Mouse (Mus musculus) forebrain, embryonic 11.5 days (tissue): ENCODE results near the gene Kynu. TPM values are rescaled to one million over a fixed set of nuclear protein-coding genes. Genes with fewer than 3 reads are reported as not detected.
A peak's percentile ranks its signal among the peaks of the same experiment; 100 is the strongest.

Experiments used
- ATAC-seq: fragments of 200-750 bp; cut with Nextera tagmentation; replicated peaks from 2 replicates; pipeline ENCODE4 v1.8.0; 2017; ENCODE audit warnings: moderate TSS enrichment; ENCODE audit not compliant: low FRiP score
- DNase-seq: peaks from one replicate; pipeline ENCODE4 v3.0.0-alpha.2; 2017; ENCODE audit warnings: low spot score
- H3K27ac ChIP-seq: fragments of 300-500 bp; sonication (generic); 2 replicates; pipeline ENCODE4 v1.5.1; 2014; ENCODE audit warnings: low read depth, low read length
- H3K27me3 ChIP-seq: fragments of 300-500 bp; sonication (generic); 2 replicates; pipeline ENCODE4 v1.6.1; 2014; ENCODE audit warnings: mild to moderate bottlenecking, low read length, mixed read lengths; ENCODE audit not compliant: control insufficient read depth, insufficient read depth
- H3K36me3 ChIP-seq: fragments of 300-500 bp; sonication (generic); 2 replicates; pipeline ENCODE4 v1.6.1; 2014; ENCODE audit warnings: mild to moderate bottlenecking, low read length, moderate library complexity, mixed read lengths; ENCODE audit not compliant: control insufficient read depth, insufficient read depth
- H3K4me1 ChIP-seq: fragments of 300-500 bp; sonication (generic); replicated peaks from 2 replicates; pipeline ENCODE4 v1.6.1; 2014; ENCODE audit warnings: low read length, mixed read lengths; ENCODE audit not compliant: control insufficient read depth, insufficient read depth
- H3K4me2 ChIP-seq: fragments of 300-500 bp; sonication (generic); 2 replicates; pipeline ENCODE4 v1.6.1; 2014; ENCODE audit warnings: low read depth, mild to moderate bottlenecking, low read length, moderate library complexity, mixed read lengths; ENCODE audit not compliant: severe bottlenecking
- H3K4me3 ChIP-seq: fragments of 300-500 bp; sonication (generic); 2 replicates; pipeline ENCODE4 v1.5.1; 2014; ENCODE audit warnings: low read depth, low read length
- H3K9ac ChIP-seq: fragments of 300-500 bp; sonication (generic); 2 replicates; pipeline ENCODE4 v1.6.1; 2014; ENCODE audit warnings: low read length
- H3K9me3 ChIP-seq: fragments of 300-500 bp; sonication (generic); 2 replicates; pipeline ENCODE4 v1.6.1; 2016; ENCODE audit warnings: low read length, mixed read lengths; ENCODE audit not compliant: control insufficient read depth
- WGBS: fragments of 180-500 bp; shearing (Covaris S2); extraction: QIAGEN DNeasy Blood & Tissue Kit; methylation state at CpG from one replicate; pipeline ENCODE4 v1.1.7; 2014; 5-methylcytosine and 5-hydroxymethylcytosine counted together
- polyA plus RNA-seq: library from polyadenylated mRNA; unstranded; fragments of >200 nt; fragmentation: Nextera tagmentation; extraction: Ambion mirVana; gene quantifications from 2 replicates; pipeline ENCODE4 v1.2.1, GENCODE M21; 2014

Kynu gene
- polyA plus RNA-seq, 1 experiment from 2014 or later, result 0.83 TPM

- no peak for ATAC-seq
- 88% methylated on average over 4 of the region's 4 CpGs for WGBS
- H3K9ac ChIP-seq, result no peak overlapping the region
- no peaks in the 10 kb centered on the region for H3K27me3 ChIP-seq
- no peaks in the 10 kb centered on the region for H3K4me1 ChIP-seq
- H3K27ac ChIP-seq, result no peak overlapping the region
- DNase-seq, result no peak
- H3K4me2 ChIP-seq, result no peak overlapping the region
- H3K9me3 ChIP-seq, result no peaks in the 10 kb centered on the region
- H3K4me3 ChIP-seq, result no peak overlapping the region
- H3K36me3 ChIP-seq, result no peaks in the 10 kb centered on the region
Measured at GRCm38 (mm10) chr2:43675277-43675676, 120.1 kb downstream of the Kynu start.

GRCm38 (mm10) chr2:43690402-43690801 lies 135.3 kb downstream of the Kynu start:
- no peaks in the 10 kb centered on the region for H3K9me3 ChIP-seq
- H3K27ac ChIP-seq, result no peak overlapping the region
- 87% methylated on average over 2 of the region's 2 CpGs for WGBS
- DNase-seq, result no peak
- H3K36me3 ChIP-seq, result no peaks in the 10 kb centered on the region
- H3K9ac ChIP-seq, result no peak overlapping the region
- no peaks in the 10 kb centered on the region for H3K27me3 ChIP-seq
- H3K4me1 ChIP-seq, result no peaks in the 10 kb centered on the region
- ATAC-seq, result no peak
- H3K4me2 ChIP-seq, result no peak overlapping the region
- H3K4me3 ChIP-seq, result no peak overlapping the region

GRCm38 (mm10) chr2:43691290-43691689 lies 136.2 kb downstream of the Kynu start:
- ATAC-seq (no peak), DNase-seq (no peak)
- Histone ChIP-seq H3K4me2 (no peak overlapping the region), H3K4me3 (no peak overlapping the region), H3K4me1 (no peaks in the 10 kb centered on the region), H3K36me3 (no peaks in the 10 kb centered on the region), H3K9ac (no peak overlapping the region), H3K27ac (no peak overlapping the region), H3K27me3 (no peaks in the 10 kb centered on the region), H3K9me3 (no peaks in the 10 kb centered on the region)
- 80% methylated on average over 2 of the region's 2 CpGs for WGBS

DNA sequence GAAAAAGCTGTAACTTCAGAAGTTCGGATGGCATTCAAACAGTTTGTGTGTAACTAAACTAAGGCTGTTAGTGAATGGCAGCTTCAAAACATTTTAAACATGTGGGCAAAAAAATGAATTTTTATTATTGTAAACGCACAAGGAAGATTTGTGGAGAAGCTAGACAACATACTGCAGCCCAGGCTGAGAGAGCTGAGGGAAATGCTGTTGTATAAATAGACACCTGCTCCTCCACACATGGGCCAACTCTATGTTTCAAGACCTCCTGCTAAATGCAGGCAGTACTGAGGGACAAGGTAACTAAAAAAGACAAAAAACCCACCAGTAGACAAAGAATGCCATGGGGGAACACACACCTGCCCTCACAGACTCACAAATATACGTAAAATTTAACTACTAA lies 140.5 kb downstream of the Kynu start:
- Histone ChIP-seq H3K4me3 (no peak overlapping the region), H3K9me3 (no peaks in the 10 kb centered on the region), H3K4me2 (no peak overlapping the region), H3K4me1 (no peaks in the 10 kb centered on the region), H3K27me3 (no peaks in the 10 kb centered on the region), H3K9ac (no peak overlapping the region), H3K36me3 (no peaks in the 10 kb centered on the region), H3K27ac (no peak overlapping the region)
- DNase-seq (no peak), ATAC-seq (no peak)
- WGBS, result 86% methylated on average over 3 of the region's 3 CpGs

- no peak for ATAC-seq
- Histone ChIP-seq H3K9ac (no peak overlapping the region), H3K27ac (no peak overlapping the region), H3K9me3 (no peaks in the 10 kb centered on the region), H3K4me1 (no peaks in the 10 kb centered on the region), H3K27me3 (no peaks in the 10 kb centered on the region), H3K36me3 (no peaks in the 10 kb centered on the region), H3K4me3 (no peak overlapping the region), H3K4me2 (no peak overlapping the region)
- no peak for DNase-seq
- 91% methylated on average over 2 of the region's 2 CpGs for WGBS
Measured at GRCm38 (mm10) chr2:43712611-43713138, 157.5 kb downstream of the Kynu start.

DNA sequence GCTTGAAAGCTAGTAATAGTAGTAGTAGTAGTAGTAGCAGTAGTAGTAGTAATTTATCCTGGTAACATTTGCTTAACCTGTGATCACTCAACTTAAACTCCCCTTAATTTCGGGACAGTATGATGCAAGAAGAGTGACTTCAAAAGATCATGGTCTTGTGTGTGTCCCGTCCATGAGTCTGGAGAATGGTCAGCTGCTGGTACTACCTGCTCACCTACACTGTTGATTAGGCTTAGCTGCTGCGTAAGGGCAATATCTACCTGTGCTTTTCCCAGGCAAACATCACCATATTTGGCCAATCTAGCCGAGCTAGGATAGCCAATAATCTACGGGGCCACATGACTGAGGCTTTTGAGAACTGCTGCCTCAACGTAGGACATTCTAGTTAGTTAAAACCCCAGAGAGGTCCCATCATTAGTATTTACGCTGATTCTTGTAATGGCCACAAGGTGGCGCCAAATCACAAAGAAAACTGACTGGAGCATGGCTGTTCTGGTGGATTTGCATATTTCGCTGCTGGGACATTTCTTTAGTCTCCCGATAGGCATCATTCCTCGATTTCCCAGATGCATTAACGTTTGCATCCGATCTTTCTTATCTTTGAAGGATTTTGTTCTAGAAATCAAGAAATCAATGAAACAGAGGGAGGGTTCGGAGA lies 167.4 kb downstream of the Kynu start:
- peak overlapping the region; percentile 30; the same call in 1 of the 2 replicates for H3K9ac ChIP-seq
- H3K4me3 ChIP-seq, result 0 out of 2 replicates have a peak overlapping the region, but pooled peaks have one; percentile 5

DNA sequence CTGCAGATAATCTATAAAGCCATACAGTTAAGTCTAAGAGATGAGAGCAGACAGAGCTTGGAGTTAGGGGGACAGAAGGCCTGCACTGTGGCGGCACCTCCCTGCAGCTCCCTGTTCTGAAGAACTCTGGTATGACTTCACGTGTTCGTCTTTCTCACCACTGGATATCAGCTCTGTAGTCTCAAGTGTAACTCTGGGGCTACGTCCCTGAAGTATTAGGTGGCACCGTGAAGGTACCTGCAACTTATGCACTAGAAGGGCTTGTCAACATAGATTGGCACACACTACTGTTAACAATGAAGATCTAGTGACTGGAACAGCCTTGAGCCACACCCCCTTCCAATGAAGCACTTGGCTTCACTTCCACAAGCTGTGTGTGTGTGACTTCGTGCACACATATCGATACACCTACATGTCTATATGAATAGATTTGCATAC lies 168.0 kb downstream of the Kynu start:
- H3K4me2 ChIP-seq, result peak overlapping the region; percentile 37; the same call in 1 of the 2 replicates
- H3K36me3 ChIP-seq, result no peaks in the 10 kb centered on the region
- H3K27me3 ChIP-seq, result no peaks in the 10 kb centered on the region
- ATAC-seq (peak; percentile 65), DNase-seq (no peak)
- WGBS, result 58% methylated on average over 7 of the region's 7 CpGs
- H3K4me3 ChIP-seq, result 0 out of 2 replicates have a peak overlapping the region, but pooled peaks have one; percentile 5
- peaks cover 3% of the 10 kb centered on the region; the same call in 1 of the 2 replicates for H3K4me1 ChIP-seq
- H3K27ac ChIP-seq, result no peak overlapping the region
- no peaks in the 10 kb centered on the region for H3K9me3 ChIP-seq
- H3K9ac ChIP-seq, result peak overlapping the region; percentile 30; the same call in 1 of the 2 replicates

More for the DNA sequence above, 167.4 kb downstream of the Kynu start:
- peak; percentile 86 for ATAC-seq
- Histone ChIP-seq H3K4me2 (peak overlapping the region; percentile 37; the same call in 1 of the 2 replicates), H3K4me1 (peaks cover 3% of the 10 kb centered on the region; the same call in 1 of the 2 replicates), H3K9me3 (no peaks in the 10 kb centered on the region), H3K27ac (no peak overlapping the region), H3K36me3 (no peaks in the 10 kb centered on the region), H3K27me3 (no peaks in the 10 kb centered on the region)
- DNase-seq, result peak; percentile 80
- 22% methylated on average over 14 of the region's 14 CpGs for WGBS

- peaks cover 3% of the 10 kb centered on the region; the same call in 1 of the 2 replicates for H3K4me1 ChIP-seq
- ATAC-seq (no peak), DNase-seq (no peak)
- no peak overlapping the region for H3K4me2 ChIP-seq
- H3K27ac ChIP-seq, result no peak overlapping the region
- H3K9ac ChIP-seq, result no peak overlapping the region
- H3K27me3 ChIP-seq, result no peaks in the 10 kb centered on the region
- WGBS, result 84% methylated on average over 5 of the region's 5 CpGs
- no peaks in the 10 kb centered on the region for H3K9me3 ChIP-seq
- H3K36me3 ChIP-seq, result no peaks in the 10 kb centered on the region
- no peak overlapping the region for H3K4me3 ChIP-seq
Measured at GRCm38 (mm10) chr2:43727181-43727580, 172.1 kb downstream of the Kynu start.
